8 mouse cellular contexts compared by ENCODE assay signal in the genomic region with DNA sequence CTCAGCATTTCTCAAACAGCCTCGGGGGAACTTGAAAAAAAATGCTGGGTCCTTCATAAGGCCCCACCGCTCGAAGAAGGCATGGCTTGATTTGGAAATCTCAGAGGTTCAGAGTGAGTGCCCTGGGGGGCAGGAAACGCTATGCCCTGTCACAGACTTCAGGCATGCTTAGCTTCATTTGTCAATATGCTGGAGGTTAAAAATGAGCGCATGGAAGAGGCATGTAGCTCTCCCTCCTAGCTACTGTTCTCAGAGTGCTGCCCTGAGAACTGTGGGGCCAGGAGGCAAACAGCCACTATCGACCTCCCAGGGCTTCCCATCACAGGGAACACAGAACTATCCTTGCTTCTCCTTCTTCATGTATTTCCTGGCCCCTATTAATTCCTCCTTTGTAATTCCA. TPM values are rescaled to one million over a fixed set of nuclear protein-coding genes. Genes with fewer than 3 reads are reported as not detected.
A peak's percentile ranks its signal among the peaks of the same experiment; 100 is the strongest.
DNase-seq lines count a peak whose midpoint lies in the region; ATAC-seq and TF ChIP-seq lines count a peak whose summit lies in the region.

No protein-coding gene starts in this region.

- no peak for DNase-seq in forebrain, embryonic 10.5 days (ENCODE audit: extremely low spot score, low spot score)
- no peak for DNase-seq in forebrain, postnatal 0 days
- no peak for DNase-seq in thymus, adult 2 months
- no peak for DNase-seq in thymus, postnatal 10 days (ENCODE audit: low spot score in 2 of 2)
- no peak for DNase-seq in right cerebral cortex, postnatal 25 days
- DNase-seq in kidney, postnatal 14 days = no peak
- no peak for DNase-seq in right cerebral cortex, postnatal 4 days

- ATAC-seq in forebrain, postnatal 0 days = no peak
- ATAC-seq in megakaryocyte, adult 5-6 weeks (ENCODE audit: poor library complexity, severe bottlenecking) = peak; percentile 22; the same call in 1 of the 2 replicates

- H3K27ac ChIP-seq in forebrain, embryonic 10.5 days = peak overlapping the region; percentile 85
- no peak overlapping the region; the same call in 1 of the 2 replicates for H3K27ac ChIP-seq in forebrain, postnatal 0 days (ENCODE audit: low read depth, low read length)
- H3K27ac ChIP-seq in thymus, adult 2 months (ENCODE audit: control insufficient read depth, insufficient read depth, low read length) = peak overlapping the region; percentile 65

- no peak overlapping the region for H3K9ac ChIP-seq in forebrain, postnatal 0 days

- peaks cover 81% of the 10 kb centered on the region for H3K4me1 ChIP-seq in forebrain, embryonic 10.5 days
- H3K4me1 ChIP-seq in forebrain, postnatal 0 days (ENCODE audit: insufficient read depth) = peaks cover 10% of the 10 kb centered on the region; the same call in 1 of the 2 replicates
- peaks cover 31% of the 10 kb centered on the region for H3K4me1 ChIP-seq in thymus, adult 2 months (replicated peaks; ENCODE audit: control insufficient read depth, insufficient read depth, low read length)

- H3K27me3 ChIP-seq in forebrain, embryonic 10.5 days (ENCODE audit: poor library complexity, severe bottlenecking) = peaks cover 36% of the 10 kb centered on the region
- H3K27me3 ChIP-seq in forebrain, postnatal 0 days (ENCODE audit: insufficient read depth, low read length) = no peaks in the 10 kb centered on the region
- H3K27me3 ChIP-seq in thymus, adult 2 months (ENCODE audit: control insufficient read depth, insufficient read depth, low read length) = no peaks in the 10 kb centered on the region

- 55% methylated on average over 6 of the region's 6 CpGs for WGBS in forebrain, embryonic 10.5 days
- 29% methylated on average over 6 of the region's 6 CpGs for WGBS in forebrain, postnatal 0 days
- WGBS in thymus, adult 2 months = 43% methylated on average over 6 of the region's 6 CpGs

- no peak for TF ChIP-seq CTCF in forebrain, postnatal 0 days (IDR thresholded peaks at IDR 0.05; ENCODE audit: low read depth)
- no peak for TF ChIP-seq CTCF in thymus, adult 2 months (IDR thresholded peaks at IDR 0.05; ENCODE audit: borderline replicate concordance, control insufficient read depth, extremely low read depth, insufficient read depth, low read length, poor library complexity)

- TF ChIP-seq POLR2A in thymus, adult 2 months (IDR thresholded peaks at IDR 0.05; ENCODE audit: control insufficient read depth, extremely low read depth, insufficient read depth, low read length, poor library complexity) = no peak

- H3K4me3 ChIP-seq in forebrain, embryonic 10.5 days = peak overlapping the region; percentile 29; the same call in 1 of the 2 replicates
- no peak overlapping the region for H3K4me3 ChIP-seq in forebrain, postnatal 0 days (ENCODE audit: low read depth, low read length)
- H3K4me3 ChIP-seq in thymus, adult 2 months (ENCODE audit: control insufficient read depth, insufficient read depth, low read length) = no peak overlapping the region

- H3K9me3 ChIP-seq in forebrain, embryonic 10.5 days = no peaks in the 10 kb centered on the region
- H3K9me3 ChIP-seq in forebrain, postnatal 0 days (ENCODE audit: low read length) = no peaks in the 10 kb centered on the region

- H3K4me2 ChIP-seq in forebrain, postnatal 0 days (ENCODE audit: low read depth) = no peak overlapping the region

- peaks cover 3% of the 10 kb centered on the region; the same call in 1 of the 2 replicates for H3K36me3 ChIP-seq in forebrain, embryonic 10.5 days (replicated peaks)
- H3K36me3 ChIP-seq in forebrain, postnatal 0 days (ENCODE audit: insufficient read depth) = no peaks in the 10 kb centered on the region
- no peaks in the 10 kb centered on the region for H3K36me3 ChIP-seq in thymus, adult 2 months (ENCODE audit: control insufficient read depth, insufficient read depth, low read length)

RNA-seq across cellular contexts. Expression of gene Lrrc1, which starts 47.5 kb away (rescaled TPM):
- 14.4 and 15.9 TPM in 2 replicates for polyA plus RNA-seq in forebrain, embryonic 10.5 days (2016; fragmentation: Nextera tagmentation; extraction: Ambion mirVana)
- 11.9 and 14.8 TPM in 2 replicates for total RNA-seq in forebrain, postnatal 0 days (2014; rRNA removed)
- 3.8 and 5.4 TPM in 2 replicates for polyA plus RNA-seq in forebrain, postnatal 0 days (2015; fragmentation: Nextera tagmentation; extraction: Ambion mirVana)
- polyA plus RNA-seq in thymus, adult 2 months (2012; rRNA removed) = 51.3 and 76.0 TPM in 2 replicates
- 1.8 and 3.9 TPM in 2 replicates for total RNA-seq in megakaryocyte, adult 5-6 weeks (2015)
- 1.7 and 5.0 TPM in 2 replicates for total RNA-seq in megakaryocyte, adult 5-6 weeks (2017)
